8 mouse cellular contexts compared by ENCODE assay signal in the genomic region with DNA sequence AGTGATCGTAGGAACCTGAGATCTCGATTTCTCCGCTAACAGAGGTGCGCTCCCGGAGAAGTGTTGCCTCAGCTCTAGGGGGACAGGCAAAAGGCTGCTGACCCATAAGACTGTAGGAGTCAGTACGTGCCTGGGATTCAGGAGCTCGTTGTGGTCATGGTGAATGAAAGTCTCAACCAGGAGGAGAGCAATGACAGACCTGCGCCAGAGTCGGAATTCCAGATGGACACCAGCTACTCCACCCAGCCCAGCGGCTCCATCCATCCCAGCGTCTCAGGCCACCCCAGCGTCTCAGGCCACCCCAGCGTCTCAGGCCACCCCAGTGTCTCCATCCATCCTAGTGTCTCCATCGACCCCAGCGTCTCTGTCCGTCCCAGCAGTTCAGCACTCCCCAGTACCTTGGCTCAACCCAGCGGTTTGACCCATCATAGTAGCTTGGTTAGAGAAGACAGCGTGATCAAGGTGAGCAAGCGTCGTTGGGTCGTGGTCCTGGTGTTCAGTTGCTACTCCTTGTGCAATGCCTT. TPM values are rescaled to one million over a fixed set of nuclear protein-coding genes. Genes with fewer than 3 reads are reported as not detected.
DNase-seq lines count a peak whose midpoint lies in the region; ATAC-seq and TF ChIP-seq lines count a peak whose summit lies in the region.

No protein-coding gene starts in this region.

- 17% methylated on average over 21 of the region's 21 CpGs for WGBS in lung, embryonic 14.5 days
- WGBS in forebrain, embryonic 10.5 days: 24% methylated on average over 21 of the region's 21 CpGs
- 23% methylated on average over 21 of the region's 21 CpGs for WGBS in intestine, postnatal 0 days
- WGBS in neural tube, embryonic 15.5 days: 23% methylated on average over 18 of the region's 21 CpGs

- no peaks in the 10 kb centered on the region for H3K36me3 ChIP-seq in lung, embryonic 14.5 days (ENCODE audit: insufficient read depth)
- no peaks in the 10 kb centered on the region for H3K36me3 ChIP-seq in forebrain, embryonic 10.5 days (replicated peaks)
- H3K36me3 ChIP-seq in intestine, postnatal 0 days (ENCODE audit: control insufficient read depth, insufficient read depth): no peaks in the 10 kb centered on the region
- no peaks in the 10 kb centered on the region for H3K36me3 ChIP-seq in neural tube, embryonic 15.5 days

- no peaks in the 10 kb centered on the region for H3K9me3 ChIP-seq in lung, embryonic 14.5 days (ENCODE audit: low read depth, low read length)
- no peaks in the 10 kb centered on the region for H3K9me3 ChIP-seq in forebrain, embryonic 10.5 days
- no peaks in the 10 kb centered on the region for H3K9me3 ChIP-seq in intestine, postnatal 0 days (ENCODE audit: control insufficient read depth)
- H3K9me3 ChIP-seq in neural tube, embryonic 15.5 days (replicated peaks): no peaks in the 10 kb centered on the region

- no peaks in the 10 kb centered on the region for H3K27me3 ChIP-seq in lung, embryonic 14.5 days (ENCODE audit: insufficient read depth, low read length)
- peaks cover 31% of the 10 kb centered on the region for H3K27me3 ChIP-seq in forebrain, embryonic 10.5 days (ENCODE audit: poor library complexity, severe bottlenecking)
- H3K27me3 ChIP-seq in intestine, postnatal 0 days (replicated peaks; ENCODE audit: control insufficient read depth, insufficient read depth, low read length): no peaks in the 10 kb centered on the region
- H3K27me3 ChIP-seq in neural tube, embryonic 15.5 days (replicated peaks): peaks cover 25% of the 10 kb centered on the region

- H3K27ac ChIP-seq in lung, embryonic 14.5 days (ENCODE audit: low read depth): no peak overlapping the region
- peak overlapping the region; percentile 51 for H3K27ac ChIP-seq in forebrain, embryonic 10.5 days
- peak overlapping the region; percentile 73 for H3K27ac ChIP-seq in intestine, postnatal 0 days (ENCODE audit: low read depth, low read length)
- H3K27ac ChIP-seq in neural tube, embryonic 15.5 days (replicated peaks): no peak overlapping the region

- intact Hi-C loops in left cerebral cortex, postnatal 25 days (cut with DNase I): loop anchor here (10.0 kb wide), 1 partner anchor 328 kb away; a partner anchor contains a TSS
- intact Hi-C loops in left cerebral cortex, postnatal 4 days (cut with DNase I): loop anchor here (5.0 kb wide), 1 partner anchor 71 kb away; no protein-coding TSS in a partner anchor

- ATAC-seq in lung, embryonic 14.5 days (ENCODE audit: insufficient read depth): peak; percentile 26; the same call in 1 of the 2 replicates
- ATAC-seq in intestine, postnatal 0 days: no peak
- ATAC-seq in neural tube, embryonic 15.5 days (ENCODE audit: low FRiP score): peak; percentile 45; the same call in 1 of the 2 replicates

- TF ChIP-seq CTCF in lung, embryonic 14.5 days (IDR thresholded peaks at IDR 0.05; ENCODE audit: low read depth): no peak
- no peak for TF ChIP-seq CTCF in intestine, postnatal 0 days (IDR thresholded peaks at IDR 0.05; ENCODE audit: low read depth)

- H3K4me3 ChIP-seq in lung, embryonic 14.5 days (ENCODE audit: low read depth, low read length): peak overlapping the region; percentile 50
- H3K4me3 ChIP-seq in forebrain, embryonic 10.5 days: peak overlapping the region; percentile 59
- peak overlapping the region; percentile 47 for H3K4me3 ChIP-seq in intestine, postnatal 0 days (ENCODE audit: low read depth, low read length)
- peak overlapping the region; percentile 42 for H3K4me3 ChIP-seq in neural tube, embryonic 15.5 days (replicated peaks)

- DNase-seq in lung, embryonic 14.5 days: no peak
- DNase-seq in lung, postnatal 14 days: no peak
- peak; percentile 15 for DNase-seq in forebrain, embryonic 10.5 days (ENCODE audit: extremely low spot score, low spot score)
- DNase-seq in left cerebral cortex, postnatal 25 days (ENCODE audit: low spot score in 2 of 2): no peak
- DNase-seq in cerebellum, postnatal 14 days: no peak
- no peak for DNase-seq in left cerebral cortex, postnatal 4 days

- H3K4me2 ChIP-seq in lung, embryonic 14.5 days: peak overlapping the region; percentile 99
- H3K4me2 ChIP-seq in intestine, postnatal 0 days (replicated peaks; ENCODE audit: low read depth): peak overlapping the region; percentile 82
- peak overlapping the region; percentile 90 for H3K4me2 ChIP-seq in neural tube, embryonic 15.5 days

- H3K4me1 ChIP-seq in lung, embryonic 14.5 days (ENCODE audit: insufficient read depth): no peaks in the 10 kb centered on the region; the same call in 1 of the 2 replicates
- H3K4me1 ChIP-seq in forebrain, embryonic 10.5 days: peaks cover 17% of the 10 kb centered on the region
- H3K4me1 ChIP-seq in intestine, postnatal 0 days (replicated peaks; ENCODE audit: control insufficient read depth, insufficient read depth, low read length): 0 out of 2 replicates have a peak, but pooled peaks cover 6% of the 10 kb centered on the region
- peaks cover 16% of the 10 kb centered on the region for H3K4me1 ChIP-seq in neural tube, embryonic 15.5 days

- H3K9ac ChIP-seq in lung, embryonic 14.5 days: peak overlapping the region; percentile 54
- peak overlapping the region; percentile 40 for H3K9ac ChIP-seq in intestine, postnatal 0 days (ENCODE audit: low read depth, low read length)
- peak overlapping the region; percentile 40; the same call in 1 of the 2 replicates for H3K9ac ChIP-seq in neural tube, embryonic 15.5 days (replicated peaks)

RNA-seq across cellular contexts. Expression of a gene that starts 0.4 kb away (rescaled TPM):
- 2.2 and 2.8 TPM in 2 replicates for polyA plus RNA-seq in lung, embryonic 14.5 days (2014; fragmentation: Nextera tagmentation; extraction: Ambion mirVana)
- polyA plus RNA-seq in forebrain, embryonic 10.5 days (2016; fragmentation: Nextera tagmentation; extraction: Ambion mirVana): 0.49 and 0.62 TPM in 2 replicates
- 12.2 and 14.9 TPM in 2 replicates for polyA plus RNA-seq in intestine, postnatal 0 days (2015; fragmentation: Nextera tagmentation; extraction: Ambion mirVana)
- 5.4 and 5.6 TPM in 2 replicates for polyA plus RNA-seq in neural tube, embryonic 15.5 days (2015; fragmentation: Nextera tagmentation; extraction: Ambion mirVana)
- 1 to 10 TPM; 2.6 TPM for total RNA-seq in left cerebral cortex, postnatal 25 days (2021)
- total RNA-seq in left cerebral cortex, postnatal 4 days (2021): 1 to 10 TPM; 3.8 to 4.9 TPM

Comparison
In these comparisons a context has a peak if more than half of its experiments do, and no peak if none do; other contexts are left out.
1. H3K27ac ChIP-seq: peak in forebrain, embryonic 10.5 days (single experiment) and intestine, postnatal 0 days (single experiment); none in lung, embryonic 14.5 days (single experiment) and neural tube, embryonic 15.5 days (single experiment).
2. Peak in every context shown above with its lines, with median percentiles within 50 percentile points of each other: H3K4me2 ChIP-seq, H3K4me3 ChIP-seq and H3K9ac ChIP-seq.